Mouse (Mus musculus): ENCODE results near the gene Ache. TPM values are rescaled to one million over a fixed set of nuclear protein-coding genes. Genes with fewer than 3 reads are reported as not detected.

Gene Ache
- total RNA-seq, 1 experiment from 2014 or later, result 10.9 TPM

- no peak for DNase-seq
These were observed 47.0 kb downstream of the Ache start for GRCm38 (mm10) chr5:137334317-137334716.

GRCm38 (mm10) chr5:137335066-137335465 is 47.7 kb downstream of the Ache start:
- no peak for DNase-seq

- no peak for DNase-seq
These were observed 49.9 kb downstream of the Ache start for GRCm38 (mm10) chr5:137337190-137337589.

GRCm38 (mm10) chr5:137338256-137338655 is 50.9 kb downstream of the Ache start:
- peak; percentile 92 for DNase-seq

- no peak for DNase-seq
These were observed 51.5 kb downstream of the Ache start for GRCm38 (mm10) chr5:137338663-137339289.

- DNase-seq, result peak; percentile 39
These were observed 52.1 kb downstream of the Ache start for GRCm38 (mm10) chr5:137339290-137339979.

- no peak for DNase-seq
These were observed 52.9 kb downstream of the Ache start for GRCm38 (mm10) chr5:137340222-137340621.

- no peak for DNase-seq
These were observed 55.2 kb downstream of the Ache start for GRCm38 (mm10) chr5:137342407-137343012.

GRCm38 (mm10) chr5:137343412-137343811 is 56.1 kb downstream of the Ache start:
- DNase-seq, result no peak

GRCm38 (mm10) chr5:137343869-137344268 is 56.5 kb downstream of the Ache start:
- DNase-seq, result no peak

Small RNA genes within 50 kb of the gene (microRNA-seq; reads per million reads assigned to microRNA genes)
- gene Mir7036, result 0.69 to 1.8 reads per million in 2 experiments
- gene Mir8116, result 0 reads per million in 2 experiments

Other genes starting within 250 kb of the Ache start
- 97.4 and 117 TPM in 2 replicates for gene Ap1s1, start 241.4 kb upstream of the Ache start, total RNA-seq (2021)
- 2.0 and 3.4 TPM in 2 replicates for gene Serpine1, start 215.3 kb upstream of the Ache start, total RNA-seq (2021)
- 44.0 and 53.3 TPM in 2 replicates for gene Trim56, start 171.3 kb upstream of the Ache start, total RNA-seq (2021)
- gene Muc3, start 138.2 kb upstream of the Ache start, total RNA-seq (2021), result not detected in 2 replicates
- 0.15 TPM in 1 of 2 replicates, not detected in the other for gene Muc3a, start 75.1 kb upstream of the Ache start, total RNA-seq (2021)
- gene Ufsp1, start 7.1 kb downstream of the Ache start, total RNA-seq (2021), result 9.6 and 12.1 TPM in 2 replicates
- 164 and 195 TPM in 2 replicates for gene Srrt, start 20.2 kb downstream of the Ache start, total RNA-seq (2021)
- 32.3 and 40.8 TPM in 2 replicates for gene Trip6, start 26.9 kb downstream of the Ache start, total RNA-seq (2021)
- 9.2 and 17.7 TPM in 2 replicates for gene Slc12a9, start 46.1 kb downstream of the Ache start, total RNA-seq (2021)
- 54.6 and 70.5 TPM in 2 replicates for gene Ephb4, start 62.6 kb downstream of the Ache start, total RNA-seq (2021)
- not detected in 2 replicates for gene Zan, start 189.5 kb downstream of the Ache start, total RNA-seq (2021)
- gene Pop7, start 215.0 kb downstream of the Ache start, total RNA-seq (2021), result 29.9 and 31.7 TPM in 2 replicates
- gene Gigyf1, start 231.0 kb downstream of the Ache start, total RNA-seq (2021), result 34.7 and 52.3 TPM in 2 replicates
- gene Epo, start 245.7 kb downstream of the Ache start, total RNA-seq (2021), result not detected in 2 replicates
- gene Gnb2, start 246.0 kb downstream of the Ache start, total RNA-seq (2021), result 580 and 681 TPM in 2 replicates